Mouse (Mus musculus) left cerebral cortex, adult 9 months (tissue): ENCODE measurements at regions not wholly inside any gene's neighbourhood (a gene's known extent, or its start where the extent isn't known, plus 50 kb on each side); places are given as distances from the start of the nearest gene placed in this dataset.

Source experiments
- DNase-seq, 2 experiments: peaks; one replicate each; pipeline ENCODE4 v3.0.0; 2022; ENCODE audit warnings: low spot score in 2 of 2

- DNase-seq, result no peak
Observed at GRCm38 (mm10) chr5:83533901-83534300, 178.9 kb upstream of the Tecrl start.

GRCm38 (mm10) chr5:83518661-83519060 is 163.7 kb upstream of the Tecrl start:
- DNase-seq, result no peak

DNA sequence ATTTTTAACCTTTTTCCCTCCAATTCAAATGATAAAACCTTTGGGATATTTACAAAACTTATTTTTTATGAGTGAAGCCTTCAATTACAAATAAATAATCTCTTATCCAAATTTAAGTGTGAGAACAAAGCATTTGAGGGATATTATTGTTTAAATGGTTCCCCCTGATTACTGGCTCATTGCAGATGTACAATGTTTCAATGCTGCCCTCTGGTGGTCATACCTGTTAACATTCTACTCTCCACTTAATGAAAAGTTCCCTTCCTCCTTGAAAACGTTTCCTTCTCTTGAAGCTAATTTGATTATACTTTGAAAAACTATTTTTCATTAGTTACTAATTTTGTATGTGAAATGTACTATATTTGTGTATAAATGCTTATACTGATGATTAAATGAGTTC is 129.1 kb upstream of the Tecrl start:
- DNase-seq, result peak in 1 of 2 experiments; percentile 46

- peak in 1 of 2 experiments; percentile 48 for DNase-seq
Observed at GRCm38 (mm10) chr5:83440259-83440658, 85.3 kb upstream of the Tecrl start.

DNA sequence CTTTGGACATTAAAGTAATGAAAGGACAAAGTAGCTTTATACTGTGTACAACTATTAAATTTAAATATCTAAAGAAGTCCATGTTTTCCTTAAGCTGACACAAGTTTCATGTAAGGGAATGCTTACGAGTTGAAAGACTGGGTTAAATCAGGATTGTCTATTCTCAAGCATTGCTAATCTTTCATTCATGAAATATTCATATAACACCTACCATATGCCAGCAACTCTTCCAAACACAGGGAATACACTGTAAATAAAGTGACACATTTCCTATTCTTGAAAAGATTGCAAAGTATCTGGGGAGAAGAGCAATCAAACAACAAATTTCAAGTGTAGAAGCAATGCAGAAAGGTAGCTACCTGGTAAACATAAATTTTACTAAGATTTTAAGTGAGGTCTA is 81.5 kb upstream of the Tecrl start:
- DNase-seq, result no peak

DNA sequence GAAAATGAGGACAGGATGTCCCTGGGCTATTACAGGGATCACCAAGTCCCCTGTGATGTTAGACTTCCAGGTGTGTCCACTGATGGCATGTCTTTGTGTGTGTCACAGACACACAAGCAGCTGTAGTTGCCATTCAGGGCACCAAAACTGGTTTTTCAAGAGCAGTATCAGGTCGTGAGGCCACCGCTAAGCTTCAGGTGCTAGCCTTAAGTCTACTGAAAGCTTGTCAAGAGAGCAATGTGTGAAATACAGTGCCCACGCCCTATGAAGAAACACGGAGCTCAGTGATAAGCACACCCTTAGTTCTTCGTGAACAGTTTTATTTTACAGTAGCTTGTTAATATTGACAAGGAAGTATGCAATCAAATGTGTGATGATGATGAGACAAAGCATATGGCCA is 66.7 kb upstream of the Tecrl start:
- DNase-seq, result no peak

DNA sequence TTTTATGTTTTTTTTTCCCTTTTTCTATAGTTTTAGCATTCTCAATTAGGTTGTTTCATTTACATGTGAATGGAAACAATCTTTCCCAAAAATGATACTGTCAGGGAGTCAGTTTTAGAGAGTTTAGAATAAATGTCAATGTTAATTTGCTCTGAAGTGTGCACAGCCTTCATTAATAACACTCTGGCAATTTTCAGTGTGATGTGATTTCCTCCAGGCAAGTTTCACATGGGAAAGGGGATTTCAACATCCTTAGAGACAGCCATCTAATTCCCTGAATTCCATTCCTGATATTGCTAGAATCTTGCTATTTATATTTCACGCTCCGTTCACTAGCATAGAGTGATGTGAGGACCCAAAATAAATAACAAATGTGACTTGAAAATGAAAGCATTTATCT is 55.2 kb upstream of the Tecrl start:
- DNase-seq, result no peak

GRCm38 (mm10) chr5:83405266-83405954 is 50.4 kb upstream of the Tecrl start:
- DNase-seq, result no peak
